Mouse (Mus musculus): ENCODE data around the gene Tmem30b.

DNA sequence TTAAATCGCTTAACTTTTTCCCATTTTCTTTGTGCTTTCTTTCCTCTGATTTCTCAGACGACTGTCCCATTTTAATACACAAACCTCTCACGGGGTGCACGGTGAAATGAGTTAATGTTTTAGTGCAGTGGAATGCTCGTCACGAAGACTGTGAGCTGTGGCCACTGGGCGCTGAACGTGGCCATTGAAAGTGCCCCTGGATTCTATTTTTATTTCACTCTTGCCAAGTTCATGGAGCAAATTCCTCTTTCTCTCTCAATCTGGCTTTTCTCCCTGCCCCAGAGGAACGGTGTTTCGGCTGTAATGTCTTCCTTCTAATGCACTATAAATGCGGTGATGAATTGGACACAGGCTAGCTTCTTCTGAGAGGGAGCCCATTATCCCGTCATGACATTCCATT, 23.1 kb downstream of the Tmem30b start:
- TF ChIP-seq POLR2A (IDR thresholded peaks at IDR 0.05; ENCODE audit: borderline replicate concordance, extremely low read depth, low read depth, low read length) (no peak), CTCF (IDR thresholded peaks at IDR 0.05; ENCODE audit: insufficient read depth, low read length) (no peak)
